Mouse (Mus musculus) midbrain, postnatal 0 days (tissue): ENCODE measurements around the gene Fxyd7. TPM values are rescaled to one million over a fixed set of nuclear protein-coding genes. Genes with fewer than 3 reads are reported as not detected.

ENCODE experiments used
- ATAC-seq: fragments of 200-750 bp; cut with Nextera tagmentation; 2 replicates; pipeline ENCODE4 v1.8.0; 2017; ENCODE audit warnings: moderate number of reproducible peaks, mild to moderate bottlenecking, moderate TSS enrichment, moderate library complexity; ENCODE audit not compliant: low FRiP score
- DNase-seq: peaks from one replicate; pipeline ENCODE4 v3.0.0-alpha.2; 2015; ENCODE audit warnings: low spot score
- H3K27ac ChIP-seq: fragments of 300-500 bp; sonication (generic); 2 replicates; pipeline ENCODE4 v1.5.1; 2014; ENCODE audit warnings: low read depth, mild to moderate bottlenecking, low read length, mixed read lengths
- H3K27me3 ChIP-seq: fragments of 300-500 bp; sonication (generic); 2 replicates; pipeline ENCODE4 v1.6.1; 2014; ENCODE audit warnings: low read length, control low read depth, mixed read lengths; ENCODE audit not compliant: insufficient read depth
- H3K36me3 ChIP-seq: fragments of 300-500 bp; sonication (generic); 2 replicates; pipeline ENCODE4 v1.6.1; 2014; ENCODE audit warnings: low read length, control low read depth, mixed read lengths; ENCODE audit not compliant: insufficient read depth
- H3K4me1 ChIP-seq: fragments of 300-500 bp; sonication (generic); 2 replicates; pipeline ENCODE4 v1.6.1; 2014; ENCODE audit warnings: mild to moderate bottlenecking, control low read depth, antibody characterized with exemption, low read length, mixed read lengths; ENCODE audit not compliant: insufficient read depth
- H3K4me2 ChIP-seq: fragments of 300-500 bp; sonication (generic); 2 replicates; pipeline ENCODE4 v1.6.1; 2014; ENCODE audit warnings: low read depth, mild to moderate bottlenecking, low read length, mixed read lengths; ENCODE audit not compliant: poor library complexity, severe bottlenecking
- H3K4me3 ChIP-seq: fragments of 300-500 bp; sonication (generic); 2 replicates; pipeline ENCODE4 v1.5.1; 2014; ENCODE audit warnings: low read depth, mild to moderate bottlenecking, low read length, moderate library complexity
- H3K9ac ChIP-seq: fragments of 300-500 bp; sonication (generic); replicated peaks from 2 replicates; pipeline ENCODE4 v1.6.1; 2014; ENCODE audit warnings: mild to moderate bottlenecking, low read length, moderate library complexity, mixed read lengths; ENCODE audit not compliant: poor library complexity, severe bottlenecking
- H3K9me3 ChIP-seq: fragments of 300-500 bp; sonication (generic); 2 replicates; pipeline ENCODE4 v1.6.1; 2016; ENCODE audit warnings: low read length, control low read depth
- CTCF ChIP-seq: IDR thresholded peaks from 2 replicates; pipeline ENCODE4 v1.5.1; 2016; ENCODE audit warnings: antibody characterized with exemption, mild to moderate bottlenecking
- WGBS: fragments of 180-500 bp; shearing (Covaris S2); extraction: QIAGEN DNeasy Blood & Tissue Kit; methylation state at CpG from one replicate; pipeline ENCODE4 v1.1.7; 2014; 5-methylcytosine and 5-hydroxymethylcytosine counted together
- polyA plus RNA-seq: library from polyadenylated mRNA; unstranded; fragments of >200 nt; fragmentation: Nextera tagmentation; extraction: Ambion mirVana; gene quantifications from 2 replicates; pipeline ENCODE4 v1.2.1, GENCODE M21; 2015
- total RNA-seq: library from RNA; depleted of rRNA; stranded (reverse); fragments of >200 nt; gene quantifications from 2 replicates; pipeline ENCODE4 v1.2.3, GENCODE M21; 2014

The Fxyd7 gene
- total and polyA plus RNA-seq, 2 experiments from 2014 or later: 285 to 455 TPM

DNA sequence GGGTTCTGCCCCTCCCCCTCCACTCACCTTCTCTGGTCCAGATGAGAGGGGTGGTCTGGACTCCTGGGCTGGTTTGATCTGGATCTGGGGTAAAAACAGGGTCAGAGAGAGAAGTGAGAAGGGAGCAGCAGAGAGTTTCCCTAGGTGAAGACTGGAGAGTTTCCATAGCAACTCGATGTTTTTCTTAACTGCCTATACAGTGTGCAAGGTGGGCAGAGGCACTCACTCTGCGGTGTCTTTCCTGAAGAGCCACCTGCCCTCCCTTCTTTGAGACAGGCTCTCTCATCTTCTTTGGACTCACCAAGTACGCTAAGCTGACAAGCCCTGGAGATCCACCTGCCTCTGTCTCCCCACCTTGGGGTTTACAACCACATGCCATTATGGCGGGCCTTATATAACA is 12.3 kb downstream of the Fxyd7 start:
- no peak overlapping the region for H3K4me2 ChIP-seq
- DNase-seq: no peak
- H3K36me3 ChIP-seq: peaks cover 12% of the 10 kb centered on the region
- no peaks in the 10 kb centered on the region for H3K9me3 ChIP-seq
- WGBS: 83% methylated on average over 4 of the region's 4 CpGs
- no peak for TF ChIP-seq CTCF
- no peak overlapping the region for H3K27ac ChIP-seq
- H3K4me1 ChIP-seq: no peaks in the 10 kb centered on the region
- no peak overlapping the region for H3K9ac ChIP-seq
- no peak overlapping the region for H3K4me3 ChIP-seq
- H3K27me3 ChIP-seq: peaks cover 16% of the 10 kb centered on the region
- ATAC-seq: no peak

DNA sequence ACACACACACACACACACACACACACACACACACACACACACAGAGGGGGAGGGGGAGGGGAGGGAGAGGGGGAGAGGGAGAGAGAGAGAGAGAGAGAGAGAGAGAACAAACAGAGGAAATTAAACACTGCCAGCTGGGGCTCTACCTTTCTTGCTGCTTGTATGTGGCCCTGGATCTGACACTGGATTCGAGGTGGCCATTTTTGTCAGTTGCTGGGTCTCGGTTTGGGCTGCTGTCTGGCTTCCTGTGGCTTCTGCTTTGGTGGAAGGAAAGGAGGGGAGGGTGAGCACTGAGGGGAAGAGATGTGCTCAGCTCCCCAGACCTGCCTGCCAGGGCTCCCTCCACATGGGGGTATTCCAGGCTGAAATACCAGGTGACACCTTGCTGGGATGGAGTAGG is 13.6 kb downstream of the Fxyd7 start:
- Histone ChIP-seq H3K4me2 (no peak overlapping the region), H3K27me3 (peaks cover 15% of the 10 kb centered on the region), H3K36me3 (peaks cover 11% of the 10 kb centered on the region), H3K27ac (no peak overlapping the region), H3K4me1 (no peaks in the 10 kb centered on the region), H3K4me3 (no peak overlapping the region), H3K9ac (no peak overlapping the region), H3K9me3 (no peaks in the 10 kb centered on the region)
- DNase-seq: no peak
- TF ChIP-seq CTCF: no peak
- WGBS: 56% methylated on average over 2 of the region's 2 CpGs
- ATAC-seq: no peak

DNA sequence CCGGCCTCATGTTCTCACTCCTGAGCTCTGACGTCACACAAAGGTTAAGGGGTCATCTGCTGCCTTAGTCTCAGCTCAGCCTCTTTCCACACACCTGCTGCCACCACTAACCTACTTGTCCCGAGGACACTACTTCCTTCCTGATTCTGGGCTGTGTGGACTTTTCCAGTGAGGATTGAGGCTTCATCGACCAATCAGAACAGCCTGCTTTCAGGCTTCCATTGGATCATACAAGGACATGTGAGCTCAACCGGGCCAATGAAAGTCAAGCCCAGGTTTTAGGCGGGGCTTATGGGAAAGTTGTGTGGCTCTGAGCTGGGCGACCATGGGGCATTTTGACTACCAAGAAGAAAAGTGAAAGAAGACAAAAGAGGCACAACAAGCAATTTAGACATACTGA is 14.3 kb downstream of the Fxyd7 start:
- Histone ChIP-seq H3K9me3 (no peaks in the 10 kb centered on the region), H3K27me3 (peaks cover 8% of the 10 kb centered on the region), H3K27ac (no peak overlapping the region), H3K4me3 (no peak overlapping the region), H3K4me2 (no peak overlapping the region), H3K9ac (no peak overlapping the region), H3K36me3 (peaks cover 9% of the 10 kb centered on the region), H3K4me1 (no peaks in the 10 kb centered on the region)
- no peak for TF ChIP-seq CTCF
- no peak for DNase-seq
- no peak for ATAC-seq
- 87% methylated on average over 7 of the region's 7 CpGs for WGBS

DNA sequence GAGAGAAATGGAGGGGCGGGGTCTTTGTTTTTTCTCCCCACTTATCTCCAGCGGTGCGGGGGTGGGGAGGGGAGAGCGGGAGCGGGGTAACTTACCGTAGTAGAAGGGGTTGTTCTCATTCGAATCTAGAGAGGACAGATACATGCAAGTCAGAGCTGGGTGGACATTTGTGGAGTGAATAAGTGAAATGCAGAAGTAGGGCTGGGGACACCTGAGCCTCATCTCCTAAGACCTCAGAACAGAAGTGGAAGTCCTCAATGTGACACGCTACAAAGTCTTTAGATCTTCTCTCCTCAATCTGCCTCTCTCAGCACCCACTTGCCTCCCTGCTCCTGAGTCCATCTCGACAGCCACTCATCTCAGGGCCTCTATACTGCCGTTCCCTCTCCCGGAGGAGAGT is 16.0 kb downstream of the Fxyd7 start:
- no peak overlapping the region for H3K27ac ChIP-seq
- no peaks in the 10 kb centered on the region for H3K4me1 ChIP-seq
- peaks cover 5% of the 10 kb centered on the region; the same call in 1 of the 2 replicates for H3K36me3 ChIP-seq
- 85% methylated on average over 11 of the region's 11 CpGs for WGBS
- DNase-seq (no peak), ATAC-seq (no peak)
- H3K9ac ChIP-seq: no peak overlapping the region
- no peak for TF ChIP-seq CTCF
- H3K4me3 ChIP-seq: no peak overlapping the region
- H3K9me3 ChIP-seq: no peaks in the 10 kb centered on the region
- H3K4me2 ChIP-seq: no peak overlapping the region
- no peaks in the 10 kb centered on the region; the same call in 1 of the 2 replicates for H3K27me3 ChIP-seq

DNA sequence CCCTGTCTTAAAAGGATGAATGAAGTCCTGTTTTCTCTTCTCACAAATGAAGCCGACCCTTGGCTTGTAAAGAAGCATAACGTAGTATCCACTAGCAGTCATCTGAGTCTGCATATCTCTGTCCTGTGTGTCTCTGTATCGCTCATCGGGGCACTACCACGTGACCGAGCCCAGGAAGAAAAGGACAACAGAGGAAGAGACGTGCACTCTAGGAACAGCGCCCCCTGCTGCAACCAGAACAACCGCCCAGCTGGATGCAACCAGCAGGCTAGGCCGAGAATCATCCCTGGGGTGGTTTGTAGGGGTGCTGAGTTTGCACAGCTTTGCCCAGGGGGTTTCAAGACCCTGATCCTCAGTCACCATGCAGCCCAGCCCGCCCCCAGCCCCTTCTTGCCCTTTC is 16.5 kb downstream of the Fxyd7 start:
- H3K27ac ChIP-seq: no peak overlapping the region
- peaks cover 5% of the 10 kb centered on the region; the same call in 1 of the 2 replicates for H3K36me3 ChIP-seq
- ATAC-seq (no peak), DNase-seq (no peak)
- WGBS: 62% methylated on average over 11 of the region's 11 CpGs
- no peak overlapping the region for H3K4me2 ChIP-seq
- H3K9ac ChIP-seq: no peak overlapping the region
- H3K9me3 ChIP-seq: no peaks in the 10 kb centered on the region
- no peaks in the 10 kb centered on the region for H3K4me1 ChIP-seq
- TF ChIP-seq CTCF: peak; percentile 37
- no peaks in the 10 kb centered on the region for H3K27me3 ChIP-seq
- H3K4me3 ChIP-seq: no peak overlapping the region

DNA sequence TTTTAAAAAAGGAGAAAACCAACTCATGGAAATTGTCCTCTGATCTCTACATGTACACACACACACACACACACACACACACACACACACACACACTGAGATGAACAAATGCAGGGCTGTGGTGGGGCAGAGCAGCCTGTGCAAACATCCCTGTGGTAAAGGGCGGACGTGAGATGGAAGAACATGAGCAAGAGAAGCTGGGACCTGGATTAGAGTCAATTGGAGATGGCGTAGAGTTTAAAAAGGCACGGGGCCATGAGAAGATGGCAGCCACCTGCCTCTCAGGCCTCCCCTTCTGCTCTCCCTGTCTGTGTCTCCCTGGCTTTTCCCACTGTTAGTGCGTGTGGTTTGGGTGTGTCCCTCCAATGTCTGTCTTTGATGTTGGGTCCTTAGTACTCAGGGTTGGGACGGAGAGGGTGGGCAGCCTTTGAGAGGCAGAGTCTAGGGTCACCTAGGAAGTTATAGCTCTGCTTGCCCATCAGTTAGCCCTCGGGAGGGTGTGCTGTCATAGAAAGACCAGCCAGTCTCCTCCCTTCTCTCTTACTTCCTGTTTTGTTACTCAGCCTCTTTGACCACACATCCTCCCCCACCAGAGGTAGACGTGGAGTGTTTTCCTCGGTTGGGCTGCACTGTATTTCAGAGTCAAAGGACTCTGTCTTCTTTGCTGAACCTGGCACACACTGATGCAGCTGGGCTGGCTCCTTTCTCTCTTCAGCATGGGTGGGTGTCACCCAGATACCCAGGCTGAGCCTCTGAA is 17.7 kb downstream of the Fxyd7 start:
- Histone ChIP-seq H3K4me3 (no peak overlapping the region), H3K9ac (no peak overlapping the region), H3K9me3 (no peaks in the 10 kb centered on the region), H3K36me3 (peaks cover 5% of the 10 kb centered on the region; the same call in 1 of the 2 replicates), H3K27ac (no peak overlapping the region), H3K4me1 (no peaks in the 10 kb centered on the region), H3K4me2 (no peak overlapping the region), H3K27me3 (no peaks in the 10 kb centered on the region)
- DNase-seq (no peak), ATAC-seq (no peak)
- TF ChIP-seq CTCF: no peak
- WGBS: 77% methylated on average over 9 of the region's 9 CpGs
